Mouse (Mus musculus) liver, postnatal 0 days (tissue): ENCODE data around the gene Fam222a. TPM values are rescaled to one million over a fixed set of nuclear protein-coding genes. Genes with fewer than 3 reads are reported as not detected.

Experiments
- ATAC-seq: fragments of 200-750 bp; cut with Nextera tagmentation; 2 replicates; pipeline ENCODE4 v1.8.0; 2017; ENCODE audit warnings: mild to moderate bottlenecking, moderate library complexity
- DNase-seq: peaks from one replicate; pipeline ENCODE4 v3.0.0-alpha.2; 2016
- H3K27ac ChIP-seq: fragments of 300-500 bp; sonication (generic); 2 replicates; pipeline ENCODE4 v1.5.1; 2014; ENCODE audit warnings: antibody characterized with exemption, moderate library complexity, mild to moderate bottlenecking, low read depth
- H3K27me3 ChIP-seq: fragments of 300-500 bp; sonication (generic); 2 replicates; pipeline ENCODE4 v1.6.1; 2014; ENCODE audit warnings: low read length, control low read depth, mixed read lengths; ENCODE audit not compliant: insufficient read depth
- H3K36me3 ChIP-seq: fragments of 300-500 bp; sonication (generic); replicated peaks from 2 replicates; pipeline ENCODE4 v1.6.1; 2014; ENCODE audit warnings: mild to moderate bottlenecking, control low read depth, low read length, moderate library complexity, mixed read lengths; ENCODE audit not compliant: insufficient read depth
- H3K4me1 ChIP-seq: fragments of 300-500 bp; sonication (generic); 2 replicates; pipeline ENCODE4 v1.6.1; 2014; ENCODE audit warnings: antibody characterized with exemption, mild to moderate bottlenecking, control low read depth; ENCODE audit not compliant: insufficient read depth
- H3K4me2 ChIP-seq: fragments of 300-500 bp; sonication (generic); 2 replicates; pipeline ENCODE4 v1.6.1; 2014; ENCODE audit warnings: low read depth, mild to moderate bottlenecking, low read length, moderate library complexity, mixed read lengths
- H3K4me3 ChIP-seq: fragments of 300-500 bp; sonication (generic); 2 replicates; pipeline ENCODE4 v1.5.1; 2014; ENCODE audit warnings: low read depth, low read length
- H3K9ac ChIP-seq: fragments of 300-500 bp; sonication (generic); replicated peaks from 2 replicates; pipeline ENCODE4 v1.6.1; 2014; ENCODE audit warnings: mild to moderate bottlenecking, moderate library complexity
- H3K9me3 ChIP-seq: fragments of 300-500 bp; sonication (generic); 2 replicates; pipeline ENCODE4 v1.6.1; 2016; ENCODE audit warnings: mild to moderate bottlenecking, control low read depth, low read length, mixed read lengths
- CTCF ChIP-seq: sonication (generic); IDR thresholded peaks from 2 replicates; pipeline ENCODE4 v1.5.1; 2016; ENCODE audit warnings: antibody characterized with exemption, low read depth
- EP300 ChIP-seq: IDR thresholded peaks from 2 replicates; pipeline ENCODE4 v1.6.1; 2016; ENCODE audit warnings: antibody characterized with exemption, low read depth, mild to moderate bottlenecking
- WGBS: fragments of 180-500 bp; shearing (Covaris S2); extraction: QIAGEN DNeasy Blood & Tissue Kit; methylation state at CpG from one replicate; pipeline ENCODE4 v1.1.7; 2014; ENCODE audit not compliant: insufficient replicate concordance; 5-methylcytosine and 5-hydroxymethylcytosine counted together
- polyA plus RNA-seq: library from polyadenylated mRNA; unstranded; fragments of >200 nt; fragmentation: Nextera tagmentation; extraction: Ambion mirVana; gene quantifications from 2 replicates; pipeline ENCODE4 v1.2.1, GENCODE M21; 2015

Gene Fam222a
- polyA plus RNA-seq, 1 experiment from 2014 or later = 0.80 TPM

- ATAC-seq (no peak), DNase-seq (no peak)
- Histone ChIP-seq H3K4me1 (peaks cover 42% of the 10 kb centered on the region), H3K4me2 (peak overlapping the region; percentile 63), H3K9ac (0 out of 2 replicates have a peak overlapping the region, but pooled peaks have one; percentile 16), H3K27ac (no peak overlapping the region), H3K4me3 (peak overlapping the region; percentile 37), H3K9me3 (no peaks in the 10 kb centered on the region), H3K36me3 (no peaks in the 10 kb centered on the region), H3K27me3 (peaks cover 30% of the 10 kb centered on the region)
- TF ChIP-seq EP300 (no peak), CTCF (no peak)
- 4% methylated on average over 39 of the region's 39 CpGs for WGBS
These were observed 3.7 kb downstream of the Fam222a start for GRCm38 (mm10) chr5:114571451-114572030.

DNA sequence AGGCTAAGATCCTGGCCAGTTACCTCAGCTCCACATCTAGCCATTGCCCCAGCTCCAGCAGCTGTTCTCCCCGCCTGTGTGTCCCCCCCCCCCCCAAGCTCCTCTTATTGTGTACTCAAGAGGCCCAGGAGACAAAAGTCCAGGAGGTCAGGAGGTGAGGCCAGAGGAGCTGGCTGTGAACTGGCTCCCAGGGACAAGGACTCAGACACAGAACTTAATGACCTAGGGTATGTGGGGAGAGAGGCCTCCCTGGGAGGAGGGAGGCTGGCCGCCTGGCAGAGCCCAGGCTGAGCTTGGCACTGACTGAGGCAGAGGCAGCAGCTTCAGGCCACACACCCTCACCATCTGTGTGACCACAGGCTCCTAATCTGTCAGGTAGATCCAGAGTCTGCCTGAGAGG lies 5.2 kb downstream of the Fam222a start:
- Histone ChIP-seq H3K9ac (no peak overlapping the region), H3K4me2 (0 out of 2 replicates have a peak overlapping the region, but pooled peaks have one; percentile 26), H3K9me3 (no peaks in the 10 kb centered on the region), H3K27ac (0 out of 2 replicates have a peak overlapping the region, but pooled peaks have one; percentile 45), H3K4me3 (no peak overlapping the region), H3K36me3 (no peaks in the 10 kb centered on the region), H3K4me1 (peaks cover 42% of the 10 kb centered on the region), H3K27me3 (peaks cover 28% of the 10 kb centered on the region)
- TF ChIP-seq CTCF (no peak), EP300 (no peak)
- DNase-seq = no peak
- ATAC-seq = peak; percentile 28; the same call in 1 of the 2 replicates
- 36% methylated on average over 1 of the region's 2 CpGs for WGBS

DNA sequence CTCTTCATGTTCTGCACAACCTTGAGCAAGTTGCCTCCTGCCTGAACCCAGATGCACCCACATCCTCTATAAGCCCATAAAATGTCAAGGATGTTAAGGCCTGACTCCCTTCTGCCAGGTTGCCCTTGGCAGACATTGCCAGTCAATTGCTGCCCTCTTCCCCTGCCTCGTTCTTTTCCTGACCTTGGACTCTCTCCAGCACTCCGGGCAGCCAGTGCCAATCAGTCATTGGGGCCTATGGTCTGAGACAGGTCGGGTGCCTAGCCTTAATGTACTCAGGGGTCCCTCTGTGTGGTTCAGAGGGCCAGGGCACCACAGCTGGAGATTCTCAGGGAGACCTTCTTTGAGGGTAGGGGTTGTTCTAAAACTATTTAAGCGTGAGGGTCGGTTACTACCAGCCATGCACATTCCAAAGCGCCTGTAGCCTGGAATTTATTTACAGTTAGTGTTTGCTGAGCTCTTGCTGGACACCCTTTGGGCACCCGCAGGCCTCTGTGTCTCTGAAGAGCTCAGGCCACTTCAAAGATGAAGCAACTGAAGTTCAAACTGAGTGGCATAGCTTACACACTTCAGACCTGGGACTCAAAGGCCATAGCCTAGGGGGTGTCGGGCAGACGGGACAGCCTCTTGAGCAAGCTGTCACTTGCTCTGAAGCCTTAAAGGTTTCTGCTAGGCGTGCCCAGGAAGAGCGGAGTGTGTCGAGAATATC lies 6.3 kb downstream of the Fam222a start:
- H3K4me2 ChIP-seq = peak overlapping the region; percentile 26; the same call in 1 of the 2 replicates
- ATAC-seq (no peak), DNase-seq (no peak)
- 58% methylated on average over 12 of the region's 12 CpGs for WGBS
- H3K27ac ChIP-seq = no peak overlapping the region
- TF ChIP-seq EP300 (no peak), CTCF (no peak)
- no peaks in the 10 kb centered on the region for H3K36me3 ChIP-seq
- H3K9ac ChIP-seq = no peak overlapping the region
- H3K9me3 ChIP-seq = no peaks in the 10 kb centered on the region
- H3K4me3 ChIP-seq = no peak overlapping the region
- H3K4me1 ChIP-seq = peaks cover 38% of the 10 kb centered on the region
- H3K27me3 ChIP-seq = peaks cover 19% of the 10 kb centered on the region

- Histone ChIP-seq H3K27ac (no peak overlapping the region), H3K4me2 (no peak overlapping the region), H3K36me3 (no peaks in the 10 kb centered on the region), H3K4me1 (peaks cover 38% of the 10 kb centered on the region), H3K9ac (no peak overlapping the region), H3K4me3 (no peak overlapping the region), H3K27me3 (peaks cover 13% of the 10 kb centered on the region; the same call in 1 of the 2 replicates), H3K9me3 (no peaks in the 10 kb centered on the region)
- no peak for DNase-seq
- no peak for TF ChIP-seq EP300
- TF ChIP-seq CTCF = no peak
- ATAC-seq = no peak
- 59% methylated on average over 11 of the region's 11 CpGs for WGBS
These were observed 7.2 kb downstream of the Fam222a start for GRCm38 (mm10) chr5:114575010-114575409.

GRCm38 (mm10) chr5:114575530-114575929 lies 7.7 kb downstream of the Fam222a start:
- H3K36me3 ChIP-seq = no peaks in the 10 kb centered on the region
- H3K4me2 ChIP-seq = no peak overlapping the region
- no peaks in the 10 kb centered on the region for H3K9me3 ChIP-seq
- H3K27me3 ChIP-seq = peaks cover 13% of the 10 kb centered on the region; the same call in 1 of the 2 replicates
- 74% methylated on average over 7 of the region's 7 CpGs for WGBS
- no peak overlapping the region for H3K4me3 ChIP-seq
- H3K9ac ChIP-seq = no peak overlapping the region
- no peak for ATAC-seq
- peaks cover 36% of the 10 kb centered on the region for H3K4me1 ChIP-seq
- no peak overlapping the region for H3K27ac ChIP-seq
- DNase-seq = no peak
- TF ChIP-seq EP300 = no peak
- no peak for TF ChIP-seq CTCF

- Histone ChIP-seq H3K4me1 (peaks cover 36% of the 10 kb centered on the region), H3K27ac (no peak overlapping the region), H3K36me3 (no peaks in the 10 kb centered on the region), H3K4me2 (no peak overlapping the region), H3K9me3 (no peaks in the 10 kb centered on the region), H3K27me3 (peaks cover 13% of the 10 kb centered on the region; the same call in 1 of the 2 replicates), H3K4me3 (no peak overlapping the region), H3K9ac (no peak overlapping the region)
- TF ChIP-seq EP300 (no peak), CTCF (no peak)
- ATAC-seq (no peak), DNase-seq (no peak)
- WGBS = 88% methylated on average over 16 of the region's 16 CpGs
These were observed 8.3 kb downstream of the Fam222a start for GRCm38 (mm10) chr5:114575986-114576605.
